Mouse (Mus musculus): ENCODE results near the gene Cxcl2. TPM values are rescaled to one million over a fixed set of nuclear protein-coding genes. Genes with fewer than 3 reads are reported as not detected.

Gene Cxcl2
- polyA plus RNA-seq, 1 experiment = not detected

GRCm38 (mm10) chr5:90930971-90931851 lies 27.5 kb downstream of the Cxcl2 start, which contains the start of gene Mthfd2l:
Gene Mthfd2l, plus strand, starts transcription at chr5:90931117.
- Histone ChIP-seq H3K27me3 (ENCODE audit: control insufficient read depth, insufficient read depth, insufficient read length) (no peaks in the 10 kb centered on the region), H3K79me2 (ENCODE audit: control insufficient read depth, insufficient read depth) (peaks cover 30% of the 10 kb centered on the region), H3ac (ENCODE audit: control insufficient read depth, insufficient read length) (peak within 1 kb of the TSS; percentile 94), H3K4me2 (ENCODE audit: low read depth) (peak within 1 kb of the TSS; percentile 98), H3K4me3 (peak within 1 kb of the TSS; percentile 47), H3K36me3 (ENCODE audit: control insufficient read depth, insufficient read depth) (peaks cover 10% of the 10 kb centered on the region)
- TF ChIP-seq USF1 (IDR thresholded peaks at IDR 0.05; ENCODE audit: low read depth) (no peak), SRF (IDR thresholded peaks at IDR 0.05; ENCODE audit: control insufficient read depth, insufficient read length, low read depth) (no peak), MAX (IDR thresholded peaks at IDR 0.05; ENCODE audit: low read depth) (no peak), MYOG (IDR thresholded peaks at IDR 0.05; ENCODE audit: control insufficient read depth in 1 of 3, insufficient read depth in 1 of 3, insufficient read length in 2 of 3, low read depth in 2 of 3) (peak in 1 of 3 experiments; percentile 12), TCF3 (IDR thresholded peaks at IDR 0.05; ENCODE audit: insufficient read length, low read depth) (no peak), POLR2AphosphoS2 (IDR thresholded peaks at IDR 0.05; ENCODE audit: insufficient read length, low read depth) (no peak), CEBPB (IDR thresholded peaks at IDR 0.05; ENCODE audit: insufficient read depth, poor library complexity, severe bottlenecking) (no peak), REST (IDR thresholded peaks at IDR 0.05; ENCODE audit: insufficient read depth, insufficient read length) (no peak), POLR2A (IDR thresholded peaks at IDR 0.05; ENCODE audit: insufficient read length, low read depth) (peak; percentile 67), TCF12 (IDR thresholded peaks at IDR 0.05; ENCODE audit: insufficient read depth, poor library complexity, severe bottlenecking) (no peak), MYOD1 (IDR thresholded peaks at IDR 0.05; ENCODE audit: control insufficient read depth in 1 of 3, insufficient read length in 2 of 3, low read depth in 2 of 3) (no peak), E2F4 (IDR thresholded peaks at IDR 0.05; ENCODE audit: insufficient read depth) (no peak)

GRCm38 (mm10) chr5:90931911-90932310 lies 28.2 kb downstream of the Cxcl2 start:
- H3K36me3 ChIP-seq (ENCODE audit: control insufficient read depth, insufficient read depth) = peaks cover 10% of the 10 kb centered on the region
- peak overlapping the region; percentile 94 for H3ac ChIP-seq (ENCODE audit: control insufficient read depth, insufficient read length)
- H3K4me2 ChIP-seq (ENCODE audit: low read depth) = peak overlapping the region; percentile 76
- peaks cover 30% of the 10 kb centered on the region for H3K79me2 ChIP-seq (ENCODE audit: control insufficient read depth, insufficient read depth)
- TF ChIP-seq MAX (IDR thresholded peaks at IDR 0.05; ENCODE audit: low read depth) (no peak), USF1 (IDR thresholded peaks at IDR 0.05; ENCODE audit: low read depth) (no peak), CEBPB (IDR thresholded peaks at IDR 0.05; ENCODE audit: insufficient read depth, poor library complexity, severe bottlenecking) (no peak), TCF3 (IDR thresholded peaks at IDR 0.05; ENCODE audit: insufficient read length, low read depth) (no peak), POLR2A (IDR thresholded peaks at IDR 0.05; ENCODE audit: insufficient read length, low read depth) (no peak), MYOG (IDR thresholded peaks at IDR 0.05; ENCODE audit: control insufficient read depth in 1 of 3, insufficient read depth in 1 of 3, insufficient read length in 2 of 3, low read depth in 2 of 3) (no peak), E2F4 (IDR thresholded peaks at IDR 0.05; ENCODE audit: insufficient read depth) (no peak), REST (IDR thresholded peaks at IDR 0.05; ENCODE audit: insufficient read depth, insufficient read length) (no peak), SRF (IDR thresholded peaks at IDR 0.05; ENCODE audit: control insufficient read depth, insufficient read length, low read depth) (no peak), TCF12 (IDR thresholded peaks at IDR 0.05; ENCODE audit: insufficient read depth, poor library complexity, severe bottlenecking) (no peak), MYOD1 (IDR thresholded peaks at IDR 0.05; ENCODE audit: control insufficient read depth in 1 of 3, insufficient read length in 2 of 3, low read depth in 2 of 3) (no peak), POLR2AphosphoS2 (IDR thresholded peaks at IDR 0.05; ENCODE audit: insufficient read length, low read depth) (no peak)
- H3K27me3 ChIP-seq (ENCODE audit: control insufficient read depth, insufficient read depth, insufficient read length) = no peaks in the 10 kb centered on the region
- peak overlapping the region; percentile 47 for H3K4me3 ChIP-seq

- Histone ChIP-seq H3K79me2 (ENCODE audit: control insufficient read depth, insufficient read depth) (peaks cover 26% of the 10 kb centered on the region), H3ac (ENCODE audit: control insufficient read depth, insufficient read length) (no peak overlapping the region), H3K4me3 (no peak overlapping the region), H3K27me3 (ENCODE audit: control insufficient read depth, insufficient read depth, insufficient read length) (no peaks in the 10 kb centered on the region), H3K4me2 (ENCODE audit: low read depth) (no peak overlapping the region), H3K36me3 (ENCODE audit: control insufficient read depth, insufficient read depth) (peaks cover 10% of the 10 kb centered on the region)
- TF ChIP-seq TCF3 (IDR thresholded peaks at IDR 0.05; ENCODE audit: insufficient read length, low read depth) (no peak), SRF (IDR thresholded peaks at IDR 0.05; ENCODE audit: control insufficient read depth, insufficient read length, low read depth) (no peak)
These were observed 33.0 kb downstream of the Cxcl2 start for GRCm38 (mm10) chr5:90936706-90937105.

- Histone ChIP-seq H3K4me2 (ENCODE audit: low read depth) (no peak overlapping the region), H3K27me3 (ENCODE audit: control insufficient read depth, insufficient read depth, insufficient read length) (no peaks in the 10 kb centered on the region), H3K36me3 (ENCODE audit: control insufficient read depth, insufficient read depth) (no peaks in the 10 kb centered on the region), H3K79me2 (ENCODE audit: control insufficient read depth, insufficient read depth) (no peaks in the 10 kb centered on the region), H3K4me3 (no peak overlapping the region), H3ac (ENCODE audit: control insufficient read depth, insufficient read length) (no peak overlapping the region)
- TF ChIP-seq MYOD1 (IDR thresholded peaks at IDR 0.05; ENCODE audit: control insufficient read depth in 1 of 3, insufficient read length in 2 of 3, low read depth in 2 of 3) = no peak
- no peak for TF ChIP-seq SRF (IDR thresholded peaks at IDR 0.05; ENCODE audit: control insufficient read depth, insufficient read length, low read depth)
- TF ChIP-seq MAX (IDR thresholded peaks at IDR 0.05; ENCODE audit: low read depth) = no peak
- no peak for TF ChIP-seq USF1 (IDR thresholded peaks at IDR 0.05; ENCODE audit: low read depth)
- no peak for TF ChIP-seq TCF3 (IDR thresholded peaks at IDR 0.05; ENCODE audit: insufficient read length, low read depth)
- TF ChIP-seq E2F4 (IDR thresholded peaks at IDR 0.05; ENCODE audit: insufficient read depth) = no peak
- TF ChIP-seq POLR2AphosphoS2 (IDR thresholded peaks at IDR 0.05; ENCODE audit: insufficient read length, low read depth) = no peak
- TF ChIP-seq POLR2A (IDR thresholded peaks at IDR 0.05; ENCODE audit: insufficient read length, low read depth) = no peak
- TF ChIP-seq MYOG (IDR thresholded peaks at IDR 0.05; ENCODE audit: control insufficient read depth in 1 of 3, insufficient read depth in 1 of 3, insufficient read length in 2 of 3, low read depth in 2 of 3) = no peak
- no peak for TF ChIP-seq TCF12 (IDR thresholded peaks at IDR 0.05; ENCODE audit: insufficient read depth, poor library complexity, severe bottlenecking)
- TF ChIP-seq CEBPB (IDR thresholded peaks at IDR 0.05; ENCODE audit: insufficient read depth, poor library complexity, severe bottlenecking) = no peak
- no peak for TF ChIP-seq REST (IDR thresholded peaks at IDR 0.05; ENCODE audit: insufficient read depth, insufficient read length)
These were observed 41.8 kb downstream of the Cxcl2 start for GRCm38 (mm10) chr5:90945453-90945852.
